Mouse (Mus musculus) gastrocnemius, postnatal 4 days (tissue): ENCODE measurements around the gene Nrf1. TPM values are rescaled to one million over a fixed set of nuclear protein-coding genes. Genes with fewer than 3 reads are reported as not detected.

Experiments
- DNase-seq, 2 experiments: peaks; one replicate each; pipeline ENCODE4 v3.0.0; 2021 to 2022; ENCODE audit warnings: low spot score in 2 of 2, mixed read lengths in 2 of 2
- total RNA-seq, 2 experiments: library from RNA; stranded (reverse); gene quantifications; 2 replicates each; pipeline ENCODE4 v1.2.3; 2021

Nrf1 gene
- total RNA-seq, 2 experiments from 2014 or later: 22.9 to 25.3 TPM

DNA sequence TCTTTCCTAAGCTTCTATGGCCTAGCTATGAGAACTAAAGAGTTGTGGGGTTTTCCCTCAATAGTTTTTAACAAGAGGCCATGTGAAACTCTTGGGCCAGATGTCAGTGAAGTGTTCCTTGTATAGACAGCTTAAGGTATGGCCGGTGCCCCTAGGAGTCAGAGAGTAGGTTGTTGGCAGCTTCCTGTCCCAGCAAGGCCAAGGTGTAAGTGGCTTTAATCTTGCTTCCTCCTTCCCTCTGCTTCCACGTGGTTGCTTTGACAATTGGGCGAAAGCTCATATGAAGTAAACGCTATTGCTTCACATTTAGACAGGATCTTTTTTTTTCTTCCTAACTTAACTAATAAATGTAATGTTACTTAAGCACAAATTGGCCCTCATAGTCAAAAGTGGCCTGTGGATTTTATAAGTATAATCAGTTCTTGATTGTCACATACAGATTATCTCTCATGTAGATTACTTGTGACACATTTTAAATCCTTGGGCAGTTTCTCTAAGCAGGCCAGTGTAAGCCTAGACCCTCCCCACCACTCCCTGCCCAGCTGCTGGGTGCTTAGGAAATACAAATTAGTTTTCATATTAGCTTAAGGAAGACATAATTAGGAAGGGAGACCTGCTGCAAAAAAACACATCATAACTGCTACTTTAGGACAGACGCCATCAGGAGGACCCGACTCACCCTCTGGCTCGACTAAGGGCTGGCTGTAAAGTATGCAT lies 91.7 kb downstream of the Nrf1 start:
- DNase-seq: no peak

DNA sequence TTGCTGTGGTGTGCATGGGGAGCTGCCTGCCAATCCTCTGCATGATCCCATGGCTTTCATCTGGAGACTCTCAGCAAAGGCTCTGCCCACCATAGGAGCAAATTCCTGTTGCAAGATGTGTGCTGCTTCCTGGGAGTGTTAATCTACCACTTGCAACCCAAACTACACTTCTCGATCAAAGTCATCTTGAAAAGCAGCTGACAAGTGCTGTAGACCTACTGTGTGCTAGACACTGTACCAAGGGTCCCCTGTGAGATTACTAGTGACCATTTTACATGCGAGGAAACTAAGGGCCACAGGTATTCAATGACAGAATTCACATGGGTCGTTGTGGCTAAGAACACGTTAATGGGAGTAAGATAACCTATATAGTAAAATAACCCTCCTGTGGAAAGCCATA lies 95.5 kb downstream of the Nrf1 start:
- no peak for DNase-seq

DNA sequence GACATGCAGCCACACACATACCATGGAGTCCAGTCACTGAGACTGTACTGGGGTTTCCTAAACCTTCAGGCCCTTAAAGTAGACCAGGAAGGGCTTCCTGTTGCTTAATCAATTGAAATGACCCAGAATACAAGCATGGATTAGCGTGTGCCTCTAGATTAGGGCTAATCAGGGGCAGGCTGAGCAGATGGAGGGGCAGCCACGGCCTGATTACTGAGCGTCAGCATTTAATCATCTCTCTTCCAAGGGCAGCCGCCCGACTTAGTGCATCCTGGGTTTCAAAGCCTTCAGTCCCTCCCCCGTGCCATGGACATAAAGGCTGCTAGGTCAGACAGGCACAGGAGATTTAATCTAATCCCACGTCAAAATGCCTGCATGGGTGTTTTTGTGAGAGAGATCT lies 99.3 kb downstream of the Nrf1 start:
- DNase-seq: no peak

DNA sequence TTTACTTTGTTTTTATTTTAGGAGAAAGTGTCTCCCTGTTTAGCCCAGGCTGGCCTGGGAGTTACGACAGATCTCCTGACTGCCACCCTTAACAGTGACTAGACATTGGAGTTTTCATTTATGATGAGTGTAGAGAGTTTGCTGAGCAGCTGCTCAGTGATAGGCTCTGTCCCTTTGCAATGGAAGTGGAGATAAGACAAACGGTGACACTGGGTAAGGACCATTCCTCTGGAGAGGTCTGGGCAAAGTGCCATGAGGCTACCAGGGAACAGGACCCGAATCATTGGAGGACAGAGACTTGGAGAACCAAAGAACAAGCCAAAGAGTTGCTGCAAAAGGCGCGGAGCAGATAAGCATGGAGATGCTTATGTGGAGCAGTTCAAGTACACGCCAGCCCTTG lies 100.0 kb downstream of the Nrf1 start:
- no peak for DNase-seq

DNA sequence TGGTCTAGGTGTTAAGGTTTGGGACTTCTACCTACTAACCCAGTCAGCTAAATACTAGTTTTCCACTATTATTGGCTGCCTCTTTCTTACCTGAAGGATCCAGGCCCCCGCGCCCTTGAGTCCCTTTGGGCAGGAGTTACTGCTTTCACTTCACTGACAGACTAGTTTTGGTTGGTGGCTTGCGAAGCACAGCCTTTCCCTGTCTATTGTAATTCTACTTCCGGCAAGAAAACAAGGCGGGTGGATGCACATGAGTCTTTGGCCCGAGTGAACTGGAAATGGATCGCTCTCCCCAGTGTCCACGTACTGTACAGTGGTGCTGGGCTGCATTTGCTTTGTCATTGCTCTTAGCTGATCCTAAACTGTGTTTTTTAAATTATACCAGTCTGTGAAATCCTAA lies 102.7 kb downstream of the Nrf1 start:
- DNase-seq: no peak

DNA sequence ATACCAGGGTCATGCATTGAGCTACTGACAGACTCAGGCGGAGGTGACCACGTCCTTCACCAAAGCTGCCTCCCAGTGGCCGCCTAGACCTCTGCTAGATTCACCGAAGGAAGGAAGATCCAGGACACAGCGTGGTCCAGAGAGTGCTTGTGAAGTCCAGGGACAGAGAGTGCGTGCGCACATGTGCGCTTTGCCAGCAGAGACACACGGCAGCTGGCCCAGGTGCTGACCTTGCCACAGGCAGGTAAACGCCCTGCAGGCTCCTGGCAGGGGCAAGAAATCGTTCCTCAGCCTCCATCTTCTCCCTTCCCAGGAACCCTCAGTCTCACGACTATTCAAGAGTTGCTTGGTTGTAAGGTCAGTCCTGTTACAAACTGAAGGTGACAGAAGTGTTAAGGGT lies 104.4 kb downstream of the Nrf1 start:
- DNase-seq: no peak

DNA sequence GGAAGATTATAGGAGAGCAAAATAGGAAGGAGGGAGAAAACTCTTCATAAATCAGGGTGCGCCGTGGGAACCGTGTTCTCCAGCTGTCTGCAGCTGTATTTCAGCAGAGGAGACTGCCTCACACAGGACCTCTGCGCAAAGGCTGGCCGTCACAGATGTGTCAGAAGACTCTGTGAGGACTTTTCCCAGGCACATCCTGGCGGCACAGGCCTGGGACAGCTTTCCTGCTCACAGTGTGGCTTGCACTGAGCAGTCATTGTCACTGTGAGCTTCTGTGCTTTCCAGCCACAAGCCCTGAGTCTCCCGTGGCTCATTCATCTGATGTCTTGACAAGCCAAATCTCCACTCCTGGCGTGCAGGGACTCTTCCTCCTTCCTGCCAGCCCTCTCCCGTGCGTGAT lies 104.9 kb downstream of the Nrf1 start:
- no peak for DNase-seq

DNA sequence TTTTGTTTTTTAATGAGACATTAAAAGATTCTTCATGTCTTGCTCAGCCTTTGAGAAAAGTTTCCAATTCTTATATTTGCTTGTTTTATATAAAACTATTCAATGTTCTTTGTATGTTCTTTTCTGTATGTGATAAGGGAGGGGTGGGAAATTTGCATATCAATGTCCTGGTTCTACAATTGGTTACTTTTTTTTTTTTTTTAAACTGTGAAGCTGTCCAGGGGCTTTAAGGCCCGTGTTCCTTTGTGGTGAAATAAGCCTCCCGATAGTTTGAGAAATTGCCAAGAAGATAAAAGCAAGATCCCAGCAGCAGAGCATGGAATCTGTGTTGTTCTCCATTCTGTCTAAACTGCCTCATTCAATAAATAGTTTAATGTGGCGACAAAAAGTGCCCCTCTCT lies 105.3 kb downstream of the Nrf1 start:
- DNase-seq: no peak

DNA sequence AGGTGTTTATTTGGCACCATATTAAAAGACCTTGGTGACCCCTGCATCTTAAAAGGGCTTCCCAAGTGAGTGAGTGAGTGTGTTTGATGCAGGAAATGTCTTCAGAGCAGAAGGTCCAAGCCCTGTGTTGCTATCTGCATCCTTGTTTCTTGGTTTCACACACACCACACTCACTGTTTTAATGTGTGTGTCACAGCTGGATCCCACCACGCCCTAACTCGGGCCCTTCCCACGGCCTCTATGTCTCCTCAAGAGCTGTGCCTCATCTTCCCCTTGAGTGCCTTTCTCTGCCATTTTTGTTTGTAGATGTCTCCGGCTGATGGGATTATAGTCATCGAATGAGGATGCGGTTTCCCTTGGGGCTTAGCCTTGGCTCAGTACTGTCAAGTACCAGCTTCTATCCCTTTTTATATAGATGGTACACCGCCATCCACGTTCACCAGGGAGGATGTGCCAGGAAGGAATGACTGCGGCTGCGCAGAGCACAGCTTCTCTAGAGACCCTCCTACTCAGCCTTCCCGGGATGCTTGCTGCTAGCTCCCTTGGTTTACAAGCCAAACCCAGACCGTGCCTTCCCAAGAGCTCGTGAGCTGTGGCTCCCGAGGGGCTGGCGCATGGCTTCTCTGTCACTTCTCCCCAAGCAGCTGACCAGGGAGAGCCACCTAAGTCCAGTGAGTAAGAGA lies 106.1 kb downstream of the Nrf1 start:
- no peak for DNase-seq

DNA sequence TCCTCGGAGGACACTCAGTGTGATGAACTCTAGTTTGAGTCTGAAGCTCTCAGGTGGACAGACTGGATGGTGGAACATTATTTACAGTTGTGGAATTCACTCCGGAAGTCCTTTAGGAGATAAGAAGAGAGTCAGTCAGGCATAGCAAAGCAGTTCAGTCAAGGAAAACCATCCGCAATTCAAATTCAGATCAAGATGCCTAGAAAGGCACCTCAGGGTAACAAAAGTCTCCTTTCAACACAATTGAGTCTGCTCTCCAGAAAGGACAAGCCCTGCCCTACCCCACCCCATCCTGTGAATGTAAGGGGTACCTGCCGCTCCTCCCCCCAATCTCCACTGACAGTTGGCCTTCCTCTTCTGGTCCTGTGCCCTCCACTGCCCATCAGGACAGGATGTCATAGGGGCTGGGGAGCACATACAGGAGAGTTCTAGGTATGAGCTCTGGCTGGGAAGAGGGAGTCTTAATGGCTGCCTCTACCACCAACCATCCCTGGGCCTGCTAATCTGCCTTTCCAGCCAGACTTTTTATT lies 111.8 kb downstream of the Nrf1 start:
- DNase-seq: no peak

DNA sequence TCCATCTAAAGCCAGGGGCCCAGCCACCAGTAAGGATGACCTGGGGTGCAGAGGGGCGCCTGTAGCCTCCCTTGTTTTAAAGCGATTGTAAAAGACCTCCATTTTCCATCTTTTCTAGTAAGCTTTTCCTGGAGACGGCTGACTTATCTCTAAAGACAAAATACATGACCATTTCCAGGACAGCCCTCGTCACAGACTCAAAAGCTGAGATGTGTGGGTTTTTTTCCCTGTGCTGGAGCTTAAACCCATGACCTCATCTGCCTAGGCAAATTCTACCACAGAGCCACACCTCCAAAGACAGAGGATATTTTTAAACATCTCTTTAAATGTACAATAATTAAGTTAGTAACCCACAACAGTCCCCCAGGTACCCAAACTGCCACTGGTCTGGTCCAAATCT lies 112.6 kb downstream of the Nrf1 start:
- DNase-seq: no peak

DNA sequence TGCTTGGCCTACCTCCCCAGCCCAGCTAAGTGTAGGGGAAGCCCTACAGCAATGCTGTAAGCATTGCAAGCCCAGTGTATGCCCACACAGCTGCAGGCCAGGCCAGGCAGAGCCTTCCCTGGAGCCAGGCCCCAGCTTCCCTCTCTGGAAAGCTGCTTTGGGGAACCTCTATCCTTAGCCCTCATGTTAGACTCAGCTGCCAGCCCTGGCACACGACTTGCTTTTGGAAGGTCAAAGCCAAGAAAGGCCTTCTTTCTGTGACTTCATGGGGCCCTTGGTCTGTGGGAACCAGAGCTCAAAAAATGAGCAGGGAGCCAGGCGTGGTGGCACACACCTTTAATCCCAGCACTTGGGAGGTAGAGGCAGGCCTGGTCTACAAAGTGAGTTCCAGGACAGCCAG lies 113.8 kb downstream of the Nrf1 start:
- DNase-seq: no peak

DNA sequence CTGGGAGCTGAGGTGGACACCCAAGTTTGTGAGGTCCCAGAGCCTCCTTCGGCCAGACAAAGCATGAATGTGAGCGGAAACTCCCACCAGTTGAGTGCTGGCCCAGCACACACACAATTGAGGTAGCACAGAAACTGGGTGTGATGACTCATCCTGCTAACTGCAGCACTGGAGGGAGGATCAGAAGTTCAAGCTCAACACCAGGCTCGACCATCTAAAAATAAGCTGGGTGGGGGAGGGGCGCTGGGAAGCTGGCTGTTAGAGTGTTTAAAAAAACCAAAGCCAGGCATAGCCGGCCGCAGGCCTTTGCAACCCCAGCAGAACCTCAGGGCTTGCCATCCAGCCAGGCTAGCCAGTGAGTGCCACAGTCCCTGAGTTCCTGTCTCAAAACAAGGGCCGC lies 114.3 kb downstream of the Nrf1 start:
- DNase-seq: no peak

DNA sequence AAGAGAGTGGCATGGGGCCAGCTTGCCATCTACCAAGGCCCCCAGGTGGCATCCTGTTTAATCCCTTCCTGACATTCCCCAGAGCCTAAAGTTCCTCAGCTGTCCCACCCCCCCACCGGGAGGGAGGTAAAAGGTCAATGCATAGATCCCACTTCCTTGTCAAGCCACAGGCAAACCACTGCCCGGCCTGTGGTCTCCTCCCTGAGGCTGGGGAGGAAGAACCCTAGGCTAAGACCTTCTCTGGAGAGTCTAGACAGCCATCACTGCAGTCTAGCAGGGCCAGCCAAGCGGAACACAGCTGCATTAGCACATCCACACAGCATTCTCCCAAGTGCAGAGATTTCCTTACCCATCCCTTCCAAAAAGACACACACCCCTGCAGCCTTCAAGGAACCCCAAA lies 118.6 kb downstream of the Nrf1 start:
- no peak for DNase-seq

DNA sequence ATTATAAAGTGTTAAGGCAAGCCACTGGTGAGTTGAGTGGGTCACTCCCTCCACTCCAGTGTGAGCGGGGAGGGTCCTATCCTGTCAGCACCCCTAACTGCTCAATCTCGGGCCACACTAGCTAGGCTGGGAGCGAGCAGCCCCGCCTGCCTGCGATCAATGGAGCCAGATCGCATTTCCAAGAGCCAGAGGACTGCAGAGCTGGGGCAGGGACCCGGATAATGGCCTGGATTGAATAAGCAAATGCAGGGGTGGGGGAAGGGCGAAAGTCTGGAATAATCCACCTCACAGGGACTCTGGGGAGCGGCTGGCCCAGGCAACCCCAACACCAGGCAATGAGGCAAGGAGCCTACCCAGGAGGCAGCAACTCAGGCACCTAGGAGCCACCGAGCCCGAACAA lies 119.4 kb downstream of the Nrf1 start:
- no peak for DNase-seq

DNA sequence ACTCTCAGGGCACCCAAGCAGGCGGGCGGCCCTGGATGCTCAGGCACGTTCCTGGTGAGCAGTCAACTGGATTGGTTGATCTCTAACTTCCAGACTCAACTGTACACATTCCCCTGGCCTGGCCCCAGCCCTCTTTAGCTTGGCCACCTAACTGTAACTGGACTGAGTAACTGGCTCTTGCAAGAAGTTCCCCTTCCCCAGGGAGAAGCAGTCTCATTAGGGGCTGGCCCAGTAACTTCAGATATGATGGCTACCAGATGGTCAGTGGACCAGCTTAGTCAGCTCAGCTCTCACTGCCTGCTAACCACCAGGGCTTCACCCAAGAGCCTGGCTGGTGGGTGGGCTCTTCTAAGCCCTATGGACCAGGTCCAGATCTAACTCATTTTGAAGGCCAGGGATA lies 120.5 kb downstream of the Nrf1 start:
- DNase-seq: no peak

DNA sequence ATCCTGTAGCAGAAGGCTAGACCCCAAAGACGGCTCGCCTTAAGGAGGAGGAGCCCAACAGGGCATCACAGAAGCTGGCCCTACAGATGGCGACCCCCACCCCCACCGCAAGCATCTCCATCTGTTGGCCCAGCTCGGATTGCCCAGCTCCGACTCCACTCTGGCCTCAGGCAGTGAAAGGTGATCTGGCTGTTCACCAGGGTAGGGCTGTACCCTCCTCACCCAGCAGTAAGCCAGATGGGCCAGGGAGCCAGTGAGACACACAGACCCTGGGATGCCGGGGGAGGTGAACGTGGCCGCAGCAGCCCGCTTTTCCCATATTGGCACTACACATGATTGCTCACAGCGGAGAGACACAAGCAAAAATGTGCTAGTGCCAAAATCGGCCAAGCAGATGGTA lies 121.4 kb downstream of the Nrf1 start:
- DNase-seq: no peak

DNA sequence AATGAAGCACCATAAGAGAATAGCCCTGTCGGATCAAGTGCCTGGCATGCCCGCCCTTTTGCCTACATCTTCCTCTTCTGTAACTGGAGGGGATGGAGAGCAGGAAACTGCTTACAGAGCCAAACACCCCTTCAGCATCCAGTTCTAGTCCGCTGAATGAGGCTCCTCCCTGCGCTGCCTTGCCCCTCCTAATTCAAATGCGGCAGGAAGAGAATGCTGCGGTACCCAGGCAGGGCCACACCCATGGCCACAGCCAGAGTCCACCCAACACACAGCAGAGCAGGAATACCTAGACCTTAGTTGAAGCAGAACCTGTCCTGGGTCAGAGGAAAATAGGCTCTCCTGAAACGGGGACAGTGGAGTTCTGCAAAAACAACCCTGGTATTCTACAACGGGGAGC lies 123.4 kb downstream of the Nrf1 start:
- DNase-seq: no peak

DNA sequence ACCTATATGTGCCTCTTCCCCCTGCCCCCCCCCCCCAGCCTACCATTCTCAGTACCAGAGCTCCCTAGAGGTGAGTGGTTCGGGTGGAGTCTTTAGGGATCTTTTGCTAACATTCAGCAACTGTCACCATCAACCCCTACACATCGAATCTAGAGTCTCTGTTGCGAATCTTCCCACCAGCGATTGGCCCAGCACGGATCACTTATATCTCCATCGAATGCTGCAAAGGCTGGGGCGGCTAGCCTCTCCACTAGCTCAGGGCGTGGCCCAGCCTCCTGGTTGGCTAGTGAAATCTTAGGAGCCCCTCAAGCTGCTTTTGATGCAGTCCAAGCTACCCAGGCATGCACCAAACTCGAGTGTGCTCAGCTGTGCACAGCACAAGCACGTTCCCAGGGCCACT lies 124.2 kb downstream of the Nrf1 start:
- DNase-seq: no peak

DNA sequence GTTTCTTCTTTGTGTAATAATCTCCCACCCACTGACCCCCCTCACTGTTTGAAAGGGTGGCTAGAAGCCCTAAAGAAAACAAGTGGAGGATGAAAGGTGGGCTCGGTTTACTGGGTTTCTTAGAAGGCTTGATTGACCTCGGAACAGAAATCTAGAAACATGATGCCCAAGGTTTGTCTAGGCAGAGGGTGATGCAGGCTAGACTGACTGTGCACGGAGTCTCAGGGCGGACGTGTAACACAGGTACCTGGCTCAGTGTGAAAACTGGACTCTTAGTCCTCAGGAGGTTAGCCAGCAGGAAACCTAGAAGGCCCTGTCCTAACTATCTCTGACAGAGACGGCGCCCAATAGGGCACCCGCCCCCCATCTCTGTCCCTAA lies 124.6 kb downstream of the Nrf1 start:
- DNase-seq: no peak

DNA sequence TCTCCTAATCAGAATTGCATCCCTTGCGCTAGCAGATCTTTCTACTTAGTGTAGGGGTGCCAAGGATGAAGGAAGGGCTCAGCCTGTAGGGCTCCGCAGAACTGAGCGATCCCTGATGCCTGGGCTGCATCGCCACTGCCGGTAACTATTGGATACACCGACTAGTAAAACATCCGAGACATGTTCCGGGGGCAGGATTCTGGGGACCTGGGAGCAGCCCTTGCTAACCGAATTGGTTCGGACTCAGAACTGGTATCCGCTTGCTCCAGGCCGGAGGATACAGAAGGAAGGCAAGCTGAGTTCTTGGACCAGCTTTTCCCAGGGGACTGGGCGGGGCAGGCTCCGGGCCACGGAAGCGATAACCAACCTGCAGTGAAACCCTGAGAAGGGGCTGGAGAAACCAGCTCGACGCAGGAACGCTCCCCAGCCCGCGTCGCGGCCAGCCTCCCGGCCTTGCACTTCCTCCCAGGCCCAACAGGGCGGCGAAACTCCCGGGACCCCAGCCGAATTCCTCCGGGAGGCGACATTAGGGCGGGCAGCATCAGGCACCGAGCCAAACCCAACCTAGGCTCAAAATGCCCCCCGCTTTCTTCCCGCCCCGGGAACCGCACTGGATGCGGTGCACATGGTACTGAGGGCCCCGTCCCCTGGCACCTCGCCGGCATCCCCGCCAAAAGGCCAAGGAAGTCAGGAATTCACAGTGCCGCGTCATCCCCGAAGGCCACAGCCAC lies 125.2 kb downstream of the Nrf1 start:
- DNase-seq: no peak
